Mouse (Mus musculus) retina, postnatal 1 day (tissue): ENCODE measurements around the gene Dmd.

Experiments used
- DNase-seq: peaks from one replicate; pipeline ENCODE4 v3.0.0-alpha.2; 2012

Dmd gene

GRCm38 (mm10) chrX:84435608-84436007, 1486.9 kb downstream of the Dmd start:
- no peak for DNase-seq

DNA sequence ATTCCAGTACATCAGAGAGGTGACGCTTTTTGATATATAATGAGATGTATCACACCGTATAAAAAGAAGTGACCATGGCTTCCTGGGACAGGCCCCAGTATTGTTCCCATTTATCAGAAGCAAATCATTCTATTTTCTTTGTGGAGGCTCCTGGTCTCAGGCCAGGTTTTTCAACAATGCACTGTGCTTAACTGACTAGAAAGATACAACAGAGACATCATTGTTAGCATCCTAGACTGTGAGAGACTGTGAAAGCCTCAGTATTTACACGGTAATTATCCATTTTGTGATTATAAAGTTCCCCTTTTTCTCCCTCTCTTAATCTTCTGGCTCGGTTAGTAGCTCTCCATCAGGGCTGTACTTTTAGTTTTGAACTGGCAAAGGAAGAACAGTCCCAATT, 1487.9 kb downstream of the Dmd start:
- DNase-seq: peak; percentile 78

DNA sequence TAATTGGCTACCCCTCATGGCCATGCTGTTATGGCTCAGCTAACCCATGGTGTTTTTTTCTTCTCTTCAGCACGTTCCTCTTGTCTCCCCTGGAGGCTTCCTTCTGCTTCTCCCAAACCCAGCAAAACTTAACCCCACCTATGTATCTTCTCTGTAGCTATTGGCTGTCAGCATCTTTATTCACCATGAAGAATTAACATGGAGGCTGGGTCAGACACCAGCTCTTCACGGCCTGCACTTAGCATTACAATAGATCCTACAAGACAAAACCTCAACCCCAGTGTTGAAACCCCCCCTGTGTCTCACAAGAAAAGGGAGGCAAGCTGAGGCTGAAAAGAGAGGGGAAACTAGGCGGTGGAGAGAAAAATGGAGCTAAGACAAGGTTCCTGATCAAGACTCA, 1494.3 kb downstream of the Dmd start:
- DNase-seq: no peak

- DNase-seq: no peak
Observed at GRCm38 (mm10) chrX:84443985-84444384, 1495.3 kb downstream of the Dmd start.

GRCm38 (mm10) chrX:84444638-84445037, 1496.0 kb downstream of the Dmd start:
- no peak for DNase-seq

- peak; percentile 10 for DNase-seq
Observed at GRCm38 (mm10) chrX:84454473-84454872, 1505.8 kb downstream of the Dmd start.

- peak; percentile 30 for DNase-seq
Observed at GRCm38 (mm10) chrX:84514650-84515366, 1566.1 kb downstream of the Dmd start.

DNA sequence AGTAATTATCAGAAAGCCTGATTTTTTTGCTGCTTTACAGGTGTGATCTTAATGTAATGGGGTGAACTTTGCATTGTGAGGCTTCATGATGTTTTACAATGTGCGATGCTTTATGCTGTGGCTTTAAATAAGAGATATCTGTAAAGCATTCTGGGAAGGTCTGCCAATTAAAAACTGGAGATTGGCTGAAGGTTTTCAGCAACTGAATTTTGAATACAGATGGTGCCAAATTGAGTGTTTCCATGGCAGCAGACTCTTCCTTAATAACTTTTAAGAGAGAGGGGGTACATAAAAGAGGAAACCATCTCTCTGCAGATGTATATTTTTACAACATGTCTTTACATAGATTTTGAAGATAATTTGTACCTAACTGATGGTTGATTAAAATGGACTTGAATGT, 1603.3 kb downstream of the Dmd start:
- no peak for DNase-seq

- DNase-seq: peak; percentile 34
Observed at GRCm38 (mm10) chrX:84553441-84553840, 1604.8 kb downstream of the Dmd start.

DNA sequence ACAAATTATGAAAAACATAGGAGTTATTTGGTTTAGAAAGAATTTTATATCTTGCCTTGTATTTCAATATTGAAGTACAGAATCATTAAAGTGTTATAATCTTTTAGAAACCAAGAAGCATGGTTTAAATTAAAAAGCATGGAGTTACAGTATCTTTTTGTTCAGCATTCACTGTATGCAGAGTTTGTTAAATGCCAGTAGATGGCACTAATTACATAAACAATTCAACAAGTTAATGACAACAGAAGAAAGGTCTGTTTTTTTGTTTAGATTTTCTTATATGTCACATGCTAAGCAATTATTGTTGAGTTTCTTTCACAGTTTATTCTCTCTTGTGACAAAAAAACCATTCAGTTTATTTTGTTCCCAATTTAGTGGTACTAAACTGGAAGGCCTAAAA, 1649.8 kb downstream of the Dmd start:
- DNase-seq: no peak

DNA sequence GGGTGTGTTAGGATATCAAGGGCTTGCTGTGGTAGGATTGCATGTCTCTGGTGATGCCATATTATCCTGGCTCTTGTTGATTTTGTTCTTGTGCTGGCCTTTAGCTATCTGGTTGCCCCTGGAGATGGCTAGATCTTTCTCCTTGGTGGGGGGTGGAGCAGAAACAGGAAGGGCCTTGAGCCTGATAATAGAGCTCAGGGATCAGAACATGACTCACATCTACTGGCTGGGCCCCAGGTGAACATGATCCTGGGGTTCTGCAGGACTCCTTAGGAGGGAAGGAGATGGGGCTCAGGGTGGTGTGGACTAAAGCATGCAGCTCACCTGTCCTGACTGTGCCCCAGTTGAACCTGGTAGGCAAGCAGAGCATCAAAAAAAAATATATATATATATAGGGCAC, 1691.8 kb downstream of the Dmd start:
- no peak for DNase-seq

GRCm38 (mm10) chrX:84747683-84748082, 1799.0 kb downstream of the Dmd start:
- peak; percentile 42 for DNase-seq

- DNase-seq: peak; percentile 83
Observed at GRCm38 (mm10) chrX:84860012-84860647, 1911.5 kb downstream of the Dmd start.

DNA sequence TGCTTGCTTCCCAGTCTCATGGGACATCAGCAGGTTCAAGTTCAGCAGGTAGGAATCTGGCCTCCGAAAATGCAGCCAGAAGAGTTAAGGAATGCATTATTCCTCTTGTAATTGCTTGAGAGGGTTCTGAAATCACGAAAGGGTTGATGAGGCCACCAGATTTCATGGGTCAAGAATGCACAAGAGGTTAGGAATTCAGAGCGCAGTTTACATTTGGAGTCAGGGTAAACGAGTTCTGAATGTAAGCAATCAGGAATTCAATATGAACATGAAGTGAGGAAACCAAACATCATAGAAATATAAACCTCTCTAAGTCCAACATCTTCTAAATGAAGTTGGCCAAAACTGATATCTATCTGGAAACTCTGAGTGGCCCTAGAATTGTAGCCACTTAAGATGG, 1924.4 kb downstream of the Dmd start:
- DNase-seq: no peak

DNA sequence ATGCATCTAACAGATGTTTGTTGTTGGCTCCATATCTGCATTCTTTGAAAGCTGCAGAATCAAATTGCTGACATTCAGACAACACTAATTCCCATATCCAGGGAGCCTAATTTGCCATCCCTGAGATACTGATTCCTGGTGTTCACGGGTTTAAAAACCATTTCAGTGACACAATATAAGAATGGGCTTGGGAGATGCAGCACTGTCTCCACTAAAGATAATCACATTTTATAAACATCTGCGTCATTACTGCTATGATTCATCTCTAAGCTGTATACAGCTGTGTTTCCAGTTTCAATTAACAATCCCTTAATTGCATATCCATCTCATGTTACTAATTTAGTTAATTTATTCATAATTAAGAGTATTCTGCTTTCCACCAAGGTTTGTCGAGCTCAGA, 1929.5 kb downstream of the Dmd start:
- no peak for DNase-seq

GRCm38 (mm10) chrX:84932715-84933473, 1984.2 kb downstream of the Dmd start:
- no peak for DNase-seq

DNA sequence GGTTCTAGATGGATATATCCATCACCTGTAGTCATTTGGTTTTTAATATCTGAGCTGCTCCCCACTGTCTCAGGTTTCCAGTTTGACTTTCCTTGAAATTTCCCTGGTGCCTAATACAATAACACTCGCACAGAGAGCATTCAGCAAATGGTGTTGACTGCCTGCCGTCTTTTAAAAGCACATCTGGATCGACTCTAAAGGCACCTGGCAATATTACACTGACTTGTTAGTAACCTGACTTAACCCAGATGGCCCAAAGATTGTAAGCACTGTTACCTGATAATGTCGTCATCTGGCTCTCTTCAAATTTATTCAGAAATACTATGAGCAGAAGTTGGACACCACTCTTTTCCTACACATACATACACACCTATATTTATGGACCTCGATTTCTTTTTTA, 2011.9 kb downstream of the Dmd start:
- DNase-seq: no peak

GRCm38 (mm10) chrX:84960972-84961371, 2012.3 kb downstream of the Dmd start:
- no peak for DNase-seq

GRCm38 (mm10) chrX:85008304-85008703, 2059.6 kb downstream of the Dmd start:
- no peak for DNase-seq

DNA sequence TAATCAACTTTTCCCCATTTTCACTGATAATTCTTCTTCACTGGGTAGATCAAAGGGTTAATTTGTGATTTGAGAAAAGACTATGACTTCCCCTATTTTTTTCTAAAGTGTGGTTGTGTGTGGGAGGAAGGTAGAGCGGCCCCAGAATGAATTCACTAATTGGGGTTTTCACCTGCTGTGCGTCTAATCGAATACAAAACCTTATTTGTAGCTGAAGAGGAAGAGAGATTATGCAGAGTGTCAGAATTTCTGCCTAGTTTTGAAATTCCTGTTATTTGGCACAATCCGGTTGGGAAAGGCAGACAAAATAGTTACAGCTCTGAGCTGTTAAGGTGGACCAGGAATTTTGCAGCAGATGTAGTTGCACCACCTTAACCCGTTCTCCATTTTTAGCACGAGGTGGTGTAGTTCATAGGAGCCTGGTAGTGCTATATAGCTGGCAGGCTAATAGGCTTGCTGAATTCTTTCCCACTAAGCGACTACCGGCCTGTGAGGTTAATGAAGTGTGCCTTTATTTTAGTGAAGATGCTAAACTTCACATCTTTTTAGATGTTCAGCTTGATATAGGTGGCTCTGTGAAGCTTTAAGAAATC, 2092.9 kb downstream of the Dmd start:
- DNase-seq: peak; percentile 2

DNA sequence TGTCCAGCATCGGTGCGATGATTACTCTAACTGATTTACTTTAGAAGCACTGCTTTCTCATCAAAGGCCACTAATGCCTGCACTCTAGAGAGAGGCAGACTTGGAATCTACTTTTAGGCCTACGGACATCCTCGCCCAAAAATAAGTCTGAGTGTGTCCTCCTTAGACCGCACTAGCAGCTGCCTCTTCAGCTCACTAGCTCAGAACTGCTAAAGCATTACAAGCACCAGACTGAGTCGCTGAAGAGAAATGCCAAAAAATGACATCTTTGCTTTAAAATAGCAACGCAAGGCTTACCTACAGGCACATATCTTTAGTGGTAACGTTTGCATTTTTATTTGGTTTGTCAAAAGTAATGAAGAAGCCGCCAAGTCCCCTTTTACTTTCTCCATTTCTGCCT, 2098.0 kb downstream of the Dmd start:
- DNase-seq: no peak

GRCm38 (mm10) chrX:85048141-85049110, 2099.8 kb downstream of the Dmd start:
- DNase-seq: peak; percentile 59
